Mouse (Mus musculus) ovary, adult 2 months (tissue): ENCODE measurements around the gene Mup14. TPM values are rescaled to one million over a fixed set of nuclear protein-coding genes. Genes with fewer than 3 reads are reported as not detected.

ENCODE experiments used
- polyA plus RNA-seq: library from polyadenylated mRNA; depleted of rRNA; stranded (reverse); fragments of >200 nt; gene quantifications from 2 replicates; pipeline ENCODE4 v1.2.3, GENCODE M21; 2012; rRNA removed

Mup14 gene
- 0.24 and 0.71 TPM in 2 replicates for polyA plus RNA-seq

GRCm38 (mm10) chr4:61303900-61304299 is at the start of gene Mup14:
Gene Mup14, minus strand, starts transcription at chr4:61304000.

Other genes starting within 250 kb of the Mup14 start
- gene Mup13, start 75.7 kb downstream of the Mup14 start, polyA plus RNA-seq: not detected in 2 replicates
- gene Mup15, start 135.7 kb upstream of the Mup14 start, polyA plus RNA-seq: not detected in 2 replicates
- gene Mup16, start 215.5 kb upstream of the Mup14 start, polyA plus RNA-seq: not detected in 2 replicates